Mouse (Mus musculus) kidney, adult 8-10 months (tissue): ENCODE data around the gene Prr18.
"Not testable (repeated sequence)": the region's sequence is repeated elsewhere in the genome, so short reads cannot be mapped to it uniquely, and the experiment has no call there.

Experiments
- DNase-seq, 2 experiments: peaks; one replicate each; pipeline ENCODE4 v3.0.0; 2022

The Prr18 gene

DNA sequence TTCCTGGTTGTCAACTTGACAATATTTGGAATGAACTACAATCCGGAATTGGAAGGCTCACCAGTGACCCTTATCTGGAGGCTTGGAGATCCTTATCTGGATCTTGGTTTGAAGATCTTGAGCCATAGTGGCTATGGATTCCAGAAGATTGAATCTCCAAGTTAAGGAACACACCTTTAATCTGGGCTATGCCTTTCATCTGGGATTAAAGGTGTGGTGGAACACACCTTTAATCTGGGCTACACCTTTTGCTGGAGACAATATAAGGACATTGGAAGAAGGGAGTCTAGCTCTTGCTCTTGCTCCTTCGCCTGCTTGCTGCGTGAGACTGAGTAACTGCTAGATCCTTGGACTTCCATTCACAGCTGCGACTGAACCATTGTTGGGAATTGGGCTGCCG is at the start of gene Prr18:
TSS of gene Prr18 (plus strand) at position 301 of the 400 bp plus-strand sequence.
- not testable (repeated sequence) for DNase-seq

DNA sequence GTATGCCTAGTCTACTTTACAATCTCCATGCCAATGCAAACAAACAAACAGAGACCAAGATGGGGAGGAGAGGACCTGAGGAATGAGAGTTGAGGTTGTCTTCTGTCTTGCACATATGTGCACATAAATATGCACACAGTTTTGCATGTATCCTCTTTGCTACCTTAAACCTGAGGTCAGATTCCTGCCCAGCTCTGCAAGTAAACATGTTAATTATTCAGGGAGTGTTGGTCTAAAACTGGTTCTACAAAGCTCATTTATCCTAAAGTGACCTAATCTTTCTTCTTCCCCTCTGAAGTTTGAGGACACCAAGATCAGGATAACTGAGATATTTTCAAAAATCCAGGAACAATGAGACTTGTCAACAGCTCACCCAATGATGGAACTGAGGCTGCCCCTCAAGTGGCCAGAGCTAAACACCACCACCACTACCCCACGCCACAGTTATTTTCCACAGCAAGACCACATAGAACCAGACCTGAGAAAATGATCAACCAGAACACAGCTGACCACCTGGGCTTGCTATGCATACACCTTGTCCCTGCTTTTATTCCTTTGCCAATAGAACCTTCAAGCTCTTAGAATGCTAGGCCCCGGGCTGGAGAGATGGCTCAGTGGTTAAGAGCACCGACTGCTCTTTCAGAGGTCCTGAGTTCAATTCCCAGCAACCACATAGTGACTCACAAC is 47.1 kb upstream of the Prr18 start:
- DNase-seq = peak in 1 of 2 experiments; percentile 43

DNA sequence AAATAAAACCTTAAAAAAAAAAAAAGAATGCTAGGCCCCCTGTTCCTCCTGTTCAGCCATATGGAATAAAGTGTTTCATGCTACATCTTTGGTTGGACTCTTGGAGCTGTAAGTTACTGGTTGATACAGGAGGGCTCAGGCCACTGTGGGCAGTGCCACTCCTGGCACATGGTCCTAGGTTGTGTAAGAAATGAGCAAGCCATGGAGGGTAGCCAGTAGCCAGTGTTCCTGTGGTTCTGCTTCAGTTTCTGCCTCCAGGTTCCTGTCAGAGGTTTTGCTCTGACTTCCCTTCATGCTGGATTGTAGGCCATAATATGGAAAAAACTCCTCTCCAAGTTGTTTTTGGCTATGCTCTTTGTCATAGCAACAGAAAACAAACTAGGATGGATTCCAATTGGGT is 46.5 kb upstream of the Prr18 start:
- DNase-seq = no peak

DNA sequence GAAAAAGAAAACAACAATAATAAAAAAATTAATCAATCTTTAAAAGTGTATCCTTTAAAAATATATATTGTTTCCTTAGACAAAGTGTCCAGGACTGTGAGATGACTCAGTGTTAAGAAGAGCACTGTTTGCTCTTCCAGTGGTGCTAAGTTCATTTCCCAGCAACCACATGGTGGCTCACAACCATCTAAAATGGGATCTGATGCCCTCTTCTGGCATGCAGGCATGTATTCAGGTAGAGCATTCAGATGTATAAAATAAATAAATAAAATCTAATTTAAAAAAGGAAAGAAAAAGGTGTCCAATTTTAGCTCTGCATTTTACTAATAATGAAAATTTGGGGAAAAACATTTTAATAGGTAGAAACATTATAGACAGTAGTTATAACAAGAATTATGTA is 41.4 kb upstream of the Prr18 start:
- DNase-seq = no peak

DNA sequence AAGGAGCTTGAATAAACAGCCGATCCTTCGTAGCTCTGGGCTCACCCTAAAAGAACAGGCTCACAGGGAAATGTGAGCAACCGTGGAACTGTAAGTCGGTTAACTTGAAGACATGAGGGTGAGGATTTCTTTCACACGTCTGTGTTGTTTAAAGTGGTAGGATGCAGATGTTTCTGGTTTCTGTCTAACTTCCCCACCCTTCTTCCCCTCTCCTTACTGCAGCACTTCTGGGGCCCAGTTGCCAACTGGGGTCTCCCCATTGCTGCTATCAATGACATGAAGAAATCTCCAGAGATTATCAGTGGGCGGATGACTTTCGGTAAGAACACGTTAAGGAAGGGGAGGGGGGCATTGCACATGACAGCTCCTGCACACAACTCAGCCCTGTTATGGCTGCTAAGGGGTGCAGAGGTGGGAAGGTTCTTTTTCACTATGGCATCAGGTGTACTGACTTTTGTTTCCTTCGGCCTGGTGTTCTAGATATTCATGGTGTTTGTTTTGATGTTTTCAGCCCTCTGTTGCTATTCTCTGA is 40.9 kb upstream of the Prr18 start:
- DNase-seq = no peak

DNA sequence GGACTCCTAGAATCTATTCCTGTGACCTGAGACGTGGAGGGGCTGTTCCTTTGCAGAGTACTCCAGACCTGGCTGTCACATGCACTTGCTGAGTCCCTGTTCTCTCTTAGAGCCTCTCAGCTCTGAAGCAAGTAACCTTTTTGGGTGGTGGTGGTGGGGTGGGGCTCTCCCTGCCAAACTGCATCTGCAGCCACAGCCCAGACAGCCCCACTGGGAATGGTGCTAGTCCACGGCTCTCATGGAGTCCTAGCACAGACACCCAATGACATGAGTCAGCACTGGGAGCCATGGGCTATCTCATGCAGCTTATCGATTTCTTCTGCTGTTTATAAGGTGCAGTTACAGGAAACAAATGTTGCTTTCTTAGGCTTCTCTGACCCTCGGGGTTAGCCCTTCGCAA is 39.5 kb upstream of the Prr18 start:
- no peak for DNase-seq

DNA sequence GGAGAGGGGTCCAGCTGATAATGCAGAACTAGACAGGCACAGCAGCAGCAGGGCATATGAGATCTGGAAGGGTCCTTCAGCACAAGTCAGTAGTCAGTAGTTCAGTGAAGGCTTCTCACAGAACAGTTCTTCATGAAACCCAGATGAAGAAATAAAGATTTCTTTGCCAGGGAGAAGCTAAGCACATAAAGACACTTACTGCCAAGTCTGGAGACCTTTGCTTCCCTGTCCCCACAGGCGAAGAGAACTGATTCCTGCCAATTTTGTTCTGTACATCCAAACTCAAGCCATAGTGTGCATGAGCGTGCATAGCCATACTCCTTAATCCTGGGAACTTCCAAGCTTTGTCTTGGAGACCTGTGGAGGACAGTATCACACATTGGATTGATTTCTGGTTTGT is 39.0 kb upstream of the Prr18 start:
- DNase-seq = no peak

DNA sequence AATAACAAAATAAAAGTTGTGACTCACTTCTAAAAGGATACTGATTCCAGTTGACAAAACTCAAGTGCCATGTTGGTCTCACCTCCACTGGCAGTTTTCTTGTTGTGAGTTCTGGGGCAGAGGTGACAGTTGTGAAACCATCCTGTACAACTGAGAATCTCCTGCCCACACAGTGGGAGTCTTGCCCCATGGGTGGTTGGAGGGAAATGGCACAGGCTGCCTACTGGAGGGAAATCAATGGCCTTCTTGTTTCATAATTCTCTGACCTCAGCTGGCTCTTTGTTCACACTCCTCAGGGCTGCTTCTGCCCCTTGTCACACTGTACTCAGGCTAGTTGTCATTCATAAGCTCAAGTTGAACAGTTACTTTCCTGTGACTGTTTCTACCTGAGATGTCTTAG is 37.7 kb upstream of the Prr18 start:
- no peak for DNase-seq

DNA sequence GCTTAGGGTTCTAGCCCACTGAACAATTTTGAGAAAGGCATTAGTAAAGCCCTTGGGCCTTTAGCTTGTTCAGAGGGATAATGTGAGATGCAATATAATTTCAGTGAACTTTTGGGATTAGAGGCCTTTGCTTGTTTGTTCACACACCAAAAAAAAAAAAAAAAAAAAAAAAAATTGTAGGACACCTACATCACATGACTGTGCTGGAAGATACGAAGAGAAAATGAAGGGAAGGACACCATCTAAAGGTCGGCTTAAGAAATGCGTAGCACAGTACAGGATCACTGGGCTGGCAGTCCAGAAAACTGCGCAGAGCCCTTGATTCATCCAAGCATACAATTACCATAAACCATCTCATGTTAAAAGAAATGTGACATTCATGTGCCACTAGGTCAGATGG is 35.7 kb upstream of the Prr18 start:
- no peak for DNase-seq

DNA sequence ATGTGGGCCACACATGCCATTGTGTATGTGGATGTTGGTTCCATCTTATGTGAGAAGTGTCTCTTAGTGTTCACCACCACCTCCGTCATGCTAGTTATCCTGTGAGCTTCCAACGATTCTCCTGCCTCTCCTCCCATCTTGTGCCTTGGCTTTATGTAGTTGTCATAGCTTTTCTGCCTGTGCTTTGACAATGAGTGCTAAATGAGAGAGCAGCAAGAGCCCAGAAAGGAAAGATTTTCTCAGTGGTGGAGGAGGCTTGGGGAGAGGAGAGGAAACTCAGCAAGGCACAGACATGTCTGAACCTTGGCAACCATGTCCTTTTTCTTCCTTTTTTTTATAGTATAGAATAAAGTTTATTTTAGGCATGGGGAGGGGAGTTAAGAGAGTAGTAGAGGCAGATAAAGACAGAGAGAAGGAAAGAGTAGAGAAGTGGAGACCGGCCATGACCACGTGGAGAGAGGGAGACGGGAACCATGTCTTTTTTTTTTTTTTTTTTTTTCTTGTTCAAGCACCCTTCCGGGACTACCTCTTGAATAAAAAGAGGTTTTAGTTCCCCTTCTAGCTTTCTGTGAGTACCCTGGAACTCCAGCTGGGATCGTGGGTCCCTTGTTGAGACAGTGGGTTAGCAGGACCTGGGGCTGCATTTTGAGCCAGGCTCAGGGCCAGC is 34.4 kb upstream of the Prr18 start:
- no peak for DNase-seq

DNA sequence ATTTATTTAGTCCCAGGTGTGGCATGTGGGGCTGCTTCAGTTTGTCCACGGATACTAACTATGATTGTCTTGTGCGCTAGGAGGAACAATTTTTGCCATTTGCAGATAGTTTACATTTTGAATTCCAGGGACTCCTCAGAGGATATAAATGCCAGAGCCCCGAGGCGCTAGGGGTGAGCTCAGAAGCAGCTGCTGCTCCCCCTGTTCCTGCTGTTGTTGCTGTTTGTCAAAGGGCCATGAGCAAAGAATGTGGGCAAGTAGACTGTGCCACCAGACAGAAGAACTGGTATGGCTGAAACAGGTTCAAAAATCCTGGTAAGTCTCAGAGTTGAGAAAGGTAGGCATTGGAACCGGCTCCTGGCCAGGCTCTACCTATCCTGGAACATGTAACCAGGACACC is 33.6 kb upstream of the Prr18 start:
- DNase-seq = no peak

DNA sequence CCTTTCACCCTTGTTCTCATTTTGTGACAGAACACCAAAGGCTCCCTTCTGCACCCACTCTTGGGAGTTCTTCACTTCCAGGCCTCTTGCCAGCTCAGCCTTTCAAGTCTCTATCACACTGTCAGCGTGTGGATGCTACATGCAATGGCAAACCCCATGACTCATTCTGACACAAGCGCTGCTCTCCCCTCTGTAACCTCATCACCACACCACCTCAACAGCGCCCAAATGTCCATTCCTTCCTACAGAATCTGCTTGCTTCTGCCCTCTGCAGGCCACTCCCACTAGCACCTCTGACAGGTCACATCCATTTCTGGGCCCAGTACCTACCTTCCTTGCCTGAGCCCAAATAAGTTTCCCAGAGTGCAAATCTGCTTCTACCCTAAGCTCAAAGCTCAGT is 31.5 kb upstream of the Prr18 start:
- no peak for DNase-seq

DNA sequence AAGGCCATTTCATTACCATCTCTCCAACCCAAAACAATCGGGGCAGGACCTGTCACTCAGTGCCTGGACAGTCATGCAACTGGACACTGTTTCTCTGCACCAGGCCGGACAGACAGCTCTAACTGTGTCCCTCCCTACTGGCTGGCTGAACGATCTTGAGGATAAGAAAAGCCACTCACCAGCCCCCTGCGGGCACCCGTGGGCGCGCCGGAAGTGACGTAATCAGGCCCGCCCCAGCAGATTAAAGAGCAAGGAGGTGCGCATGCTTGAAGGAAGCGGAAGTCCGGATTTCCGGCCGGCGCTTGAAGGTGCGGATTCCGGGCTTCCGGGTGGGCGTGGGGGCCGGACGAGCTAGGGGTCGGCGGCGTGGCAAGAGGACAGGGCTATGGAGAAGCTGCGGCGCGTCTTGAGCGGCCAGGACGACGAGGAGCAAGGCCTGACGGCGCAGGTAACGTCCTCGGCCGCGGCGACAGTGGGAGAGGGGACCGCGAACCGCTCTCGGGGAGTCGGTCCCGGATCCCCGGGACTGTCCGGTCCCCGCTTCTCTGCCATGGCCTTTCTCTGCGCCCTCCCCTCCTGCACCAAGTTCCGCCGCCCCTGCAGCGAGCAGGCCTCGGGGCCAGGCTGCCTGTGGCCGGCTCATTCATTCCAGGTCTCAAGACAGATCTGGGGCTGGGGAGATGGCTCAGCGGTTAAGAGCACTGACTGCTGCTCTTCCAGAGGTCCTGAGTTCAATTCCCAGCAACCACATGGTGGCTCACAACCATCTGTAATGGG is 26.2 kb upstream of the Prr18 start, which contains the start of gene Sft2d1:
TSS of gene Sft2d1 (plus strand) at position 265 of the 777 bp plus-strand sequence.
- DNase-seq = peak; percentile 96 to 97

DNA sequence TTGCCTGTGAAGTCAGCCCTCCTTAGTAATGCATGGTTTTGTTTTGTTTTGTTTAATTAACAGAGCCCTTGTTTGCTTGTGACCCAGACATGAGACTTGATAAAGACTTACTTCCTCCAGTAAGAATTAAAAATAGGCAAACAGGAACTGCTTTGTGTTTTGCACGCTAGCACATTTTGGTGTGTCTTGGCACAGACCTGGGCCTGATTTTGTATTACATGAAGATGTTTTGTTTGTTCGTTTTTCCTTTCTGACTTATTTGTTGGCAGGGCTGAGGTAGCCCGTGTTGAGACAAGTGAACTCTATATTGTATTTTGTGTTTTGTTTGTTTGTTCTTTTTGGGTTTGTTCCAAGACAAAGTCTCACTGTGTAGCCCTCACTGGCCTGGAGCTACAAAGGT is 25.5 kb upstream of the Prr18 start:
- no peak for DNase-seq

DNA sequence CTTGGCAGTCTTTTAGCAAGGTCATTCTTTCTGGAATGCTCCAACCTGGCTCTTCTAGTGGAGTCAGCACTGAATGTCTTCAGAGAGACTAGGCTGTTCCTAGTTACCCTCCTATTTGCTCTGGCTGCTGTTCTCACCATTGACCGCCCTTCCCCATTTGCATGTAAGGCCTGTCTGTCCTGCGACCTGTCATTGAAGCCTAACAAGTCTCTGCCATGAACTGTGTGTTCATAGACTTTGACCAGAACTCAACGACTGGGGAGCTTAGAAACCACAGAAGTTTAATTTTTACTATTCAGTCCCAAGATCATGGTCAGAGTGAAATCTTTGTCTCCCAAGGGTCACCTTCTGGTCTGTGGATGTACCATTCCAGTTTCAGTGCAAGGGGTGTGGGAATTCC is 23.3 kb upstream of the Prr18 start:
- DNase-seq = peak; percentile 63 to 67

DNA sequence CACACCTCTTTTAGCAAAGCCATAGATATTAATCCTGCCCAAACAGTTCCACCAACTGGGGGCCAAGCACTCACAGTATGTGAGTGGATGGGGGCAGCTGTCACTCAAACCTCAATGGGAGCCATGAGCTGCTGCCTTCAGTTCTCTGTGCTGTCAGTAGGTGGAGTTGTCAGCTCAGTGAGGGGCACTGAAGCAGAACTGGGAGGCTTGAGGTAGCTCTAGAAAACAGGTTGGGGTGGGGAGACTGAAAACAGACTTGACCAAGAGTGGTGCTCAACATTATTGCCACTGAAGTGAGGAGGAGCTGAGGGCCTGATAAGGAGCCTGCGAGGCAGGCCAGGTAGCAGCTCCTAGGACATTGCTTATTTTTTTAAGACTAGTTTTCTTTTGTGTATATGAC is 21.0 kb upstream of the Prr18 start:
- DNase-seq = no peak

DNA sequence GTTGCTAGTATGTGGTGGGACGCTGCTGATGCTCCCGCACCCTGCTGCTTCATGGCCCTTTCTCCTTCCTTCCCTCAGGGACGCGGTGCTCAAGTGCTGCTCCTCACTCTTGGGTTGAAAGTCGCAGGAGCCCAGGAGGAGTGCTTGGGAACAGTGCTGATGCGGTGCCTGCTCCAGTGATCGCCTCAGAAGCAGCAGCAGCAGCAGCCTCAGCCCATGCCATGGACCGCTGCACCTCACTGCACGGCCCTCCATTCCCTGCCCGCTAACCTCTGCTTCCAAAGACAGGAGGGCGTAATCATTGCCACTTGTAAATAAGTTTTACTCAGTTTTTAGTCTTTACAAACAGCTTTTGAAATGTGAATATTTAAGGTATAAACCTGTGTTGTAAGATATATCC is 10.4 kb upstream of the Prr18 start:
- DNase-seq = not testable (repeated sequence)

DNA sequence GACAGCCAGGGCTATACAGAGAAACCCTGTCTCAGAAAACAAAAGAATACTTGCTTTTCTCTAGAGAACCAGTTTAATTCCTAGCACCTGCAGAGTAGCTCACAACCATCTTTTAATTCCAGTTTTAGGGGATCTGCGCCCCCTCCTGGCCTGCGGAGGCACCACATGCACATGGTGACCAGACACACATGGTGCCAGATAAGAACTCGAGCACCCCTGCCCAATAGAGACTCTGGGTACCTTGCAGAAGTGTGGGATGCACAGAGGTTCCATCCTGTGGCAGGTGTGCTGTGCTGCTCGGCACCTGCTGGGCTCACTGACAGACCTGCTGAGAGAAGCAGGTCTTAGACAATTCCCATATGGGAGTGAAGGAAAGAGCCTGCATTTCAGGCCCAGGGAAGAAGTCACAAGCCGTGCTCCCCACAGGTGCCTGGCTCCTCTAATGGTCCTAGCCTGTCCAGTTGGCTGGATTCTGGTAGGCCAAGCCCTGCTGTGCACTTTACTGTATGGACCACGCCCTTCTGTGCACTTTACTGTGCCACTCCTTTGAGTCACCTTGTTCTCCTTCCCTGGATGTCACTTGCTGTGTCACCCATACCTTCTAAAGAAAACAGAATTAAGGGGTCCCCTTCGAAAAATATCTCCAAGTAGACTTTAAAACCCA is 8.6 kb upstream of the Prr18 start:
- no peak for DNase-seq

DNA sequence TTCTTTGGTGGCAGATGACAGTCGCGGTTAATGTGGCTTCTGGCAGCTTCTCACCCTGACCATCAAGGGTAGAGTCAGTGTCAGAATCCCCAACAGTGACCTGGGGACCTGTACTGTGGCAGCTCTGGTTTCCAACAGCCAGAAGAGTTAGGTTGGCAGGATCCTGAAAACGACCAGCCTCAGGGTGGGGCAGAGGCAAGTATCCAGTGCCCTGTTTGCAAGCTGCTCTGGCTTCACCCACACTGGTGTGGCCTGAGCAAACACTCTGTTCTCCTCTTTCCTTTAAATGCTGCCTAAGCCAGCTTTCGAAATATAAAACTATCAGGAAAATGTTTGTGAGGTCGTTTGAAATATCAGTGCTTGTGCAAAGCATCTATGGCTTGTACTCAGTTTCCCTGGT is 6.7 kb upstream of the Prr18 start:
- DNase-seq = no peak

DNA sequence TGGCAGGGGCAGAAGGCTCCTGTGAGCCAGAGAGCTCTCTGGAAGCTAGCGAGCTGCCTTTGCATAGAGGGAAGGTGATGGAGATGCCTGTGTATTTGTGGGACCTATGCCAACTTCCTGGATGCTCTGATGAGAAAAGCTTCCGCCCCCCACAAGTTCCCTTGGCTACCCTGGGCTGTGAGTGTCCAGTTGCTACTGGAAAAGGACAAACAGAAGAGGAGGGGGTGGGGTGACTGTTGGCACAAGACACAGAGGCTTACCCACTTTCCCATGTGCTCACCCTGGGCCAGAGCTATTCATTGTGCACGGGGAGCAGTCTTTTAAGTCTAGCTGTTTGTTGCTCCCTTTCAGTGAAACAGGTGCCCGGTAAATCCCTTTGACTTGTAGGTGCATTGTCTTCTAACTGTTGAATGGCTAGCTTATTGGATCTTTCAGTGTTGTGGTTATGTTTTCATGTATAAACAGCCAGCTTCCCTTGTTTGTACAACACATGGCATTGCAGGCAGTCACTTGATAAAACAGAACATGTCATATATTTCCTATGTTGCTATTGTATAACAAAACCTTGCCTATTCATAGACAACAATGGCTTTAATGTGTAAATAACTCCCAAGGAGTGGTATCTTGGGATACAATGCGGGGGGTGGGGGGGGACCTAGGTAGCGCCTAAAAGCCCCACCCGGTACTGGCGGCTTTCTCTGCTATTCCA is 2.6 kb downstream of the Prr18 start:
- no peak for DNase-seq

DNA sequence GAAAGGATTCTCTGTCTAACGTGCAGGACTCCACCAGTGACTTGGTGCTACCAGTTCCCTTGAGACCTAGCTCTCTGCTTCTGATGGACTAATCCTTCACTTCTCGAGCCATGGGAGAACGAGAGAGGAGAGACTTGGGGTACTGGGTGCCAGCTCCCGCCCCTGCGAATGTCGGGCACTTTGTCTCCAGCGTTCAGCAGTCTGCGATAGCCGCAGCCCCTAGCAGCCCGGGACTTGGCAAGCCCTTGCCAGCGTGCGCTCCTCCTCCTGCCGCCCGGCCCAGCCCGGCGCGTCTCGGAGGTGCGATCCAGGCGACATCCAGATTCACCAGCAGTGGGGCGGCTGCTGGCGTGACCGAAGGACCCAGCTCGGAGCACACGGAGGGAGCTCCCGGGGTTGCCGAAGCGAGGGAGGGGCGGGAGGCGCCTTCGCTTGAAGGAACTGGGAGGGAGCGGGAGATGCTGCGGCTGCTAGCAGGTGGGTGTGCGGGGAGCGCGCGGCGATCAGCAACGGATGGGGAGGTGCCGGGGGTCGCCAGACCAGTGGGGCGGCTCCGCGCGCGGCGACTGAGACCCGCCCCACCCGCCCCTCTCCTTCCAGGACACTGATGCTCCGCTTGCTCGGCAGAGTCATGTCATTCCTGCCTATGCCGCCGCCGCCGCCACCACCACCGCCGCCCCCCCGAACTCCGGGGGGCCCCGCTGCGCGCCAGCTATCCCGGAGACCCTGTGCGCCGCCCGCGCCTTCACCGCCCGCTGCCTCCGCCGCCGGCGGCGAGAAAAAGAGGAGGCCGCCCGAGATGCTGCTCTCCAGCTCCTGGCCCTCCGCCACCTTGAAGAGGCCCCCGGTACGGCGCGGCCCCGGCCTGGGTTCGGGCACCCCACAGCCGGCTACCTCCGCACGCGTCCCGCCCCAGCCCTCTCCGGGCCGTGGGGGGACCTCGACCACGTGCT is 3.4 kb downstream of the Prr18 start:
- peak in 1 of 2 experiments; percentile 11 for DNase-seq
